Mouse (Mus musculus) spleen, embryonic (tissue): ENCODE data around the gene Bend3.

ENCODE experiments used
- CTCF ChIA-PET: fragments of 350-600 bp; sonication (Branson Sonifier 250); formaldehyde crosslinking; loops from one replicate; lab custom pipeline; 2022; lab: Charles Lee

Bend3 gene

DNA sequence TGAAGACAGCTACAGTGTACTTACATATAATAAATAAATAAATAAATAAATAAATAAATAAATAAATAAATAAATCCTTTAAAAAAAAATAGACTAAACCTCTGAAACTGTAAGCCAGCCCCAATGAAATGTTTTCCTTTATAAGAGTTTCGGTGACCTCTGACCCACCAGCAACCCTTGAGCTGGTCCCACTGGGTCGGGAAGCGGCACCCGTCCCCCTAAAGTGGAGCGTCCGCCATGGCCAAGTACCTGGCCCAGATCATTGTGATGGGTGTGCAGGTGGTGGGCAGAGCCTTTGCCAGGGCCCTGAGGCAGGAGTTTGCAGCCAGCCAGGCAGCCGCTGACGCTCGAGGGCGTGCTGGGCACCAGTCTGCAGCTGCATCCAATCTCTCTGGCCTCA is 45.3 kb downstream of the Bend3 start, which contains the start of gene Gm9803:
Gm9803 (plus strand) TSS at position 154 of the 400 bp plus-strand sequence.
- CTCF ChIA-PET = interaction anchor here (0.6 to 0.7 kb wide), 2 partner anchors 618 to 1705 kb away, joined by 4 to 12 read pairs; no protein-coding TSS in a partner anchor

DNA sequence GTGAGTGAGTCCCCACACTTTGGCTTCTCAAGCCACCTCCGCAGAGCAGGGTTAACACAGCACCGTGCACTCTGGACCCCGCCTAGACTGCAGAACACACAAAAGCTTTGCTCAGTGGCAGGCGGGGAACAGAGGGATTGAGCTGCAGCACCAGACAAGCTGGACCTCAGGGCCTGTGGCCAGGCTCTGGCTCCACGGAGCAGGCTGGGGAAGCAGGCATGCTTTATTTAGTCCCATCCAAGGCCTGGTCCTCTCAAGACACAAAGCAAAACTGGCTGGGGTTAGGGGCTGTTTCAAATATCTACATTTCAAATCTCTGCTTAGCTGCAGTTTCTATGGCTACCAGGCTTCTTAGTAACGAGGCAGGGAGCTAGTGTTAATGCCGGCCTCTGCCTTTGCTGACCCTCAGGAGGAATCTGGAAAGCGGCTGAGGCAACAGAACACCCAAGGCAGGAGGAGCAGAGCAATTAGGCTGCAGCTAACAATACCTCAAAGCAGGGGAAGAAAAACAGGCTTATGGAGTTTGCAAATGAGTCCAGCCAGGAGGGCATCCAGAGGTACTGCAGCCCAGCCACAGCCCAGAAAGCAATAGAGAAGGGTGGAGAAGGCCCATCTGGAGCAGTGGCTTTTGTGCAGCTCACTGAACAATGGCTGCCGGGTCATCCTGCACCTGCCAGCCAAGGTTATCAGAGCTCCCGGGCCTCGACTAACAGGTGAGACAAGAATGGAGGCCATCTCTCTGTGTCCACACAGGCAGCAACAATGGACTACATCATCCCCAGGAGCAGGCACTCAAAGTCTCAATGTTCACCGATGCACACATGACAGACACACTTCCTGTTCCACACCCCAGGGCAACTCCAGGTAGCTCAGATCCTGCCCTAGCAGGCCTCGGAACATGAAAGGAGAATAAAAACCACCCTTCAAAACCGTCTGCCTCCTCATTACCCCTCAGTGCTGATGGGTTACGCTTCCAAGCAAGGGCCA is 48.9 kb downstream of the Bend3 start:
- CTCF ChIA-PET = no interaction called here

DNA sequence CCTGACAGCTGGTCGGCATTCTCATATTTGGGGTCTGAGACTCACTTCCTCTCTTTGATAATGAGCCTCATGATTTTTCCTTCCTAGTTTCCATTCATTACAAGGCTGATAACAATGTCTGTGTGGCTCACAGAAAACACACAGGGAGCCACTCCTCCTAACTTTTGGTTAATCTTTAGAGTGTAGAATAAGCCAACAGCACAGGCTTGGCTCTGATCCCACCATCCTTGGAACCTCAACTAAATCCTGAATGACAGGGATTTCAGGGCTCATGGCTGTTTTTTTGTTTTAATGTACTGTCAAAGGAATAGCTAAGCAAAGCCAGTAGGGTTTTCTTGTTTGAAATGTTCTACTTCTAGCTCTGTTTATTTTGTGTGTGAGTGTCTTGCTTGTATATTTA is 55.8 kb downstream of the Bend3 start:
- CTCF ChIA-PET = no interaction called here

DNA sequence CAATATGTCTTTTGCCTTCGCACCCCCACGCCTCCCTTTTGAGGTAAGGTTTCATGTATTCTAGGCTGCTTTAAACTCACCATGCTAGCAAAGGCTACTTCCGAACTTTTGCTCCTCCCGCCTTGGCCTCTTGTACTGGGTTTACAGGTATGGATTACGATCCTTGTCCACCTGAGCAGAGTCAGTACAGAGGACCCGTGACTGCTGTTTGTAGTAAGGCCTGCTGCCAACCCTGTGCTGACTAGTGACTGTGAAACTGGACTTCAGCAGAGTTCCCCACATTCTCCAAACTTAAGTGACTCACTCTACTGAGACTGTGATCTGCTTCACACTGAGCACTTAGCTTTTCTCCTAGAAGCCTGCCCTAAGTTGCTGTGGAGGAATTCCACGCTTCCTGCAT is 59.0 kb downstream of the Bend3 start:
- CTCF ChIA-PET = no interaction called here

DNA sequence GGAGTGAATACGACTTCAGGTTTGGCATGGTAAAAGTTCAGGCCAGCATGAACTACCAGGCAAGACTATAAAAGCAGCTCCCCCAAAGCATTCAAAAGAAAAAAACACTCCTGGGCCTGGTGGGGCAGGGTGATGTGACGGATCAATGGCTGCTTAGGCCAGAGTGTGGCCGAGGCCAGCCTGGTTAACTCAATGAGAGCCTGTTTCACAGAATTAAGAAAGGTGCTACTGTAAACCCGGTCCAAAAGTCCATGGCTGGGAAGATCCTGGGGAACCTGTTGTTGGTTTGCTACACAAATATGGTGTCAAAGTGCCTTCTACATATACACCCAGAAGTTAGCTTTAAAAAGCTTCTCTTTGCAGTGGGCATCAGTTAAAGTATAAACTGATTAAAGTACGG is 60.2 kb downstream of the Bend3 start:
- CTCF ChIA-PET = interaction anchor here (0.6 kb wide), 1 partner anchor 488 kb away, joined by 3 read pairs; no protein-coding TSS in a partner anchor

DNA sequence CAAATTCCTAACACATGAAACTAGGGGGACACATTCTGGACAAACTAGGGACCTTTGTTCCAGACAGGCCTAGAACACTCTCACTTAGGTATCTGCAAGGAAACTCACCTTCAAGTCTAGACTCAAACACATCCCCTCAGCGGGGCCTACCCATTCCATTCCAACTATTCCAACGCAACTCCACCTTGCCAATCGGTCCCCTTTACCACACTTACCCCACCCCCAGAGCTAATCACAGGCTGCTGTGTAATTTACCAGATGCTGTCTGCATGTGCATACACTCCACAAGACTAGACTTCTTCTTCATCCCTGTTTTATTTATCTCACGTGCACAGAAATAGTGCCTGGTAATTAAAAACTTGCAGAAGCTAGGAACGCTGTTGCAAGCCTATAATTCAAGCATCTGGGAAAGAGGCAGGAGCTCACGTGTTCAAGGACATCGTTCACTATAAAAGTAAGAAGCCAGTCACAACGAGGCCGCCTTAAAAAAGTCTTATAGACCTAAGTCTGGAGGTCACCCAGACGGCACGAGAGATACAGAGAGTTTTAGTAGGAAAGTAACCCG is 61.2 kb downstream of the Bend3 start:
- CTCF ChIA-PET = interaction anchor here (0.6 kb wide), 2 partner anchors 62 to 1400 kb away, joined by 3 read pairs; no protein-coding TSS in a partner anchor

DNA sequence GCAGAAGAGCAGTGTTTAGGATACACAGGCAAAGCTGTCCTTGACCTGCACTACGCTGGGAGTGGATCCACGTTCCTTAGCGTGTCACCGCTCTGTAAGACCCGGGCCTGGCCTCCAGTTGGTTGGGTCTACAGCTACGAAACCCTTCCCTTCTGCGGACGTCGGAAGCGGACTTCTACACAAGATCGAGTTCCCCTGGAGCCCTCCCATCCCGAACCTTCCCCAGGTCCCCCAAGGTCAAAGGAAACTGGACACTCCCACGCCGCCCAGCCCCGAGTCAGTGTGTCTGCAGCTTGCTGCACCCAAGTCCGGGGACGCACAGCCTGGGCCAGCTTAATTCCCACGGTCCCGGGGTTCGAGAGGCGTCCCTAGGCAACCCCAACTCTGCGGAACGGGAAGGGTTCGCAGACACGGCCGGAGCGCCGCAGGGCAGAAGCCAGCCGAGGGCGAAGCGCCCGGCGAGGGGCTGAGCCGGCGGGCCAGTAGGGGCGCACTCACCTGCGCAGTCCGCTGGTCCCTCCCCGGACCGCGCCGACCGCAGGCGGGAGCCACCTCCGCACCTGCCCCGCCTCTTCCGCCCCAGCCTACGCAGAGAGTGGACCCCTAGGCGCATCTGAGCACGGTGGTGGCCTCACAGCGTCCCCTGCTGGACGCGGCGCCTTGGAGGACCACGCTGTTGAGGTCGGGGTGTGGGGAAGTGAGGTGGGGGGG is 62.0 kb downstream of the Bend3 start, which contains the start of gene 1700021F05Rik:
1700021F05Rik (minus strand) TSS at position 553 of the 711 bp plus-strand sequence.
- CTCF ChIA-PET = interaction anchor here (0.6 kb wide), 2 partner anchors 63 to 1399 kb away, joined by 3 read pairs; no protein-coding TSS in a partner anchor

DNA sequence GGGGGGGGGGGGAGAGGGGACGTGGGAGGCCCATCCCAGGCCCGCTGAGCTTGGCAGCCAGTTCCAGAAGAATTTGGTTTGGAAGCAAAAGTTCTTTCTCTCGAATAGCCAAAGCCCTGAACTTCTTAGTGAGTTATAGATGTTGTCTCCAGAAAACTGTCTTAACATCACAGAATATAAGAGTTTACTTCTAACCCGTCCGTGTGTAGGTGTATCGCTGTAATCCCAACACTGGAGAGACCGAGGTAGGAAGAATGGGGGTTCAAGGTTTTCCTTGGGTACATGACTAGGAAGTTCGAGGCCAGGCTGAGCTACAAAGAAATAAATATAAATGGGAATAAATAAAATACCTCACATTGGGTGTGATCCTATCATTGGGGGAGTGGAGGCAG is 62.5 kb downstream of the Bend3 start:
- CTCF ChIA-PET = no interaction called here

DNA sequence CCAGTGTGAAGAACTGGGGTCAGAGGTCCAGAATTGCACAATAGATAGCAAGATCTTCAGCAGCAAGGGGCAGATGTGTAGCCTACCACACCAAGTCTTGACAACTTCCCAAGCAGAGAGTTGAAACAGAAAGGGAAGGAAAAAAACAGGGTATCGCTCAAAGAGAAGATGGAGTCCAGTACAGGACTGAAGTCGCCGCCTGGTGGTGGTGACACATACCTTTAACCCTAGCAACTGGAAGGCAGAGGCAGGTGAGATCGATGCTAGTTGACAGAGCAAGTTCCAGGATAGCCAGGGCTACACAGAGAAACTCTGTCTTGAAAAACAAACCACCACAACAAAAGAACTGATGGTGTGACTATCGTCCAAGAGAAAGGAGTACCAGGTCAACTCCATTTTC is 70.8 kb downstream of the Bend3 start:
- CTCF ChIA-PET = no interaction called here

DNA sequence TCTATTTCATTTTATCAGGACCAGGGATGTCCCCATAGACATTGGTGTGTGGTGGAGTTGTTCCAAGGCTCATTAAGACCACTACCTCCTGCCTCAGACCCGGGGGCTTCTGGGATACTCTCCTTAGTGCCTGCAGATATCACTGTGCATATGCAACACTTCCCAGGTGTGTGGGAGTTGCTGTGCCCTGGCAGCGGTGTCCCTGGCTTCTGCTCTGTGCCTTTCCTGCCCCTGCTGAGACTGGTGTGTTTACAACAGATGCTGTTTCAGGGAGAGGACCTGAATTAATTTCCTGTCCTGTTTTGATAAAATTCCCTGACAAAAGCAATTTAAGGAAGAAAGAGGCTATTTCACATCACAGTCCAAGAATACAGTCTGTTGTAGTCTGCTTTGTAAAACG is 72.3 kb downstream of the Bend3 start:
- CTCF ChIA-PET = no interaction called here

DNA sequence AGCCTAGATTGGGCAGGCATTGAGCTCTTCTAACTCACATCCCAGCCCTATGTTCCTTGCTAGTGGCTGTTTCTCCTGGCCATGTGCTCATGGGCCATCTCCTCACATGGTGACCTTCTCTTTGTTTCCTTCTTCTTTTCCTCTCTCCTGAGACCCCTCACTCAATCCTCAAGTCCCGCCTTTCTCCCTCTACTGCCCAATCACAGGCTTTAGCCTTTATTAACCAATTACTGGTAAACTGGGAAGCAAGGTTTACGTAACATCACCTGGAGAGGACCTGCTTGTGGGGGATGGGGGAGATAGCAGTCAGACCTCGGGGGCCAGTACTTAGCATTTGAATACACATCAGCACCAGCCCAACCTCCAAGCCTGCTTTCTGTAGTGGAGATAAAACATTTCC is 72.8 kb downstream of the Bend3 start:
- CTCF ChIA-PET = no interaction called here

DNA sequence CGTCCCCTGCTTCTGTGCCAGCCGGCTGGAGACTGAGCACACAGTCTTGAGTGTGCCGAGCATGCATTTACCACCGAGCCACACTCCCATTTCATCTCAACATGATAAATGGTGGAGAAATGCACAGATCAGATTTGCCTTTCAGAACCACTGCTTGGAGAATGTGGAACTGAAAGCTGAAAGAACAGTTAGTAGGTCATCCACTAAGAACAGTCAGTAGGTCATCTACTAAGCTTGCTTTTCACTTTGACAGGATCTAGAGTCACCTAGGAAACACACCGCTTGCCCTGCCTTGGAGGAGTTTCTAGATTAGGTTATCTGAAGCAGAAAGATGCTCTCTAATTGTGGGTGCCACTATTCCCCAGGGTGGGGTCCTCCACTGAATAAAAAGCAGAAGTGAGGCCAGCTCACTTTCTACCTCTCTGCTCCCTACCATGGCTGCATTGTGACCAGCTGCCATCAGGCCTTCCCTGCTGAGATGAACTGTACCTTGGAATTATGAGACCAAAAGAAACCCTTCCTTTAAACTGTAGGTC is 79.1 kb downstream of the Bend3 start:
- CTCF ChIA-PET = no interaction called here

DNA sequence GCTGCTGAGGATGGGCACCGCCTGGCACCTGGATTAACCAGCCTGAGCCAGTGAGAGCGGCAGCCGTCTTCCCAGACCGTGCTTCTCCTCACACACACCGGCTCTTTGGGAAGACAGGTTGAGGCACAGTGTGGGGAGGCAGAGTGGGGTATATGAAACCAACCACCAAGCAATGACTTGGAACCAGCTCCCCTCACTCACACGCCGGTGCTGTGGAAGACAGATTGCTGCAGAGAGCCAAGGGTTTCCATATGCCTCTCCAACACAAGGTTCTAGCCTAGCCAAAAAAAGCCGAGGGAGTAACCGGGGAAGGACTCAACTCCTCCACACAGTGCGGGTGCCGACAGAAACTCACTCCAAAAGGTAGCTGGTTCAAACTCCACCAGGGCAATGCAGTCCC is 80.7 kb downstream of the Bend3 start:
- CTCF ChIA-PET = no interaction called here

DNA sequence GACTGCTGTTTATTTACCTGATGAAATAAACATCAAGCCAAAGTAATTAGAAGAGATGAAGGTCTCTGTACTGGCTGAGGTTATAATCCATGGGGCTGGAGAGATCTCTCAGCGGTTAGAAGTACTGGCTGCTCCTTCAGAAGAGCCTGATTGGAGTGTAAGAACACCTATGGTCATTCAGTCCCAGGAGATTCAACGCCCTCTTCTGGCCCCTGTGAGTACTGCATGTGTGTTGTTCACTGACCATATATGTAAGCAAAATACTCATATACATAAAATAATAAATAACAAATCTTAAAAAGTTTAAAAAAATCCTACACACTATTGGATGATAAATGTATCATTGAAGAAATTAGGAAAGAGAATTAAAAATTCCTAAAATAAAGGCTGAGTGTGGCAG is 82.1 kb downstream of the Bend3 start:
- CTCF ChIA-PET = no interaction called here

DNA sequence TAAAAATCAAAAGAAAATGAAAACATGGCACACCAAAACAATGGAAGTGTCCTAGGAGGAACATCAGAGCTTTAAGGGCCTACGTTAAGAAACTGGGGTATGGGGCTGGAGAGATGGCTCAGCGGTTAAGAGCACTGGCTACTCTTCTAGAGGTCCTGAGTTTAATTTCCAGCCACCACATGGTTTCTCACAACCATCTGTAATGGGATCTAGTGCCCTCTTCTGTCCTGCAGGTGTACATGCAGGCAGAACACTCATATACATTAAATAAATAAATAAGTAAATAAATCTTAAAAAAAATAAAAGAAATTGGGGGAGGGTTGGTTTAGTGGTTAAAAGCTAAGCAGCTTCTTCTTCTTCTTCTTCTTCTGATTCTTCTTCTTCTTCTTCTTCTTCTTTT is 82.7 kb downstream of the Bend3 start:
- CTCF ChIA-PET = no interaction called here
